ENCODE assay signal across 7 mouse cellular contexts in the genomic region with DNA sequence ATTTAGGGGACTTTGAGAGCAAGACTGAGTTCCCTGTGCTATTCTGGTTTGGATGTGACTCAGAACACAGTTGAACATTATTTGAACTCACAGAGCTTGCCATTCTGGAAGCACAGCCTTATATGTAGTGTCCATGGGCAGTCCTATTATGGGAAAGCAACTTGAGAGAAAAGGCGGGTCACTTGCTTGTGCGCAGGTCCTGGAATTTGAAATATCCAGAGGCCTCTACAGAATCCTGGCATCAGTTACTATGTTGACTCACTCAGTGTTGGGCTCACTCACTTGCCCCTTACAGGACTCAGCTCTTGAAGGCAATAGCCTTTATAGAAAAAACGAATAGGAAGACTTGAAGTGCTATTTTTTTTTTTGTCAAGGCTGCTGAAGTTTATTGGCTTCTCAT. TPM values are rescaled to one million over a fixed set of nuclear protein-coding genes. Genes with fewer than 3 reads are reported as not detected.
A peak's percentile ranks its signal among the peaks of the same experiment; 100 is the strongest.
DNase-seq lines count a peak whose midpoint lies in the region; ATAC-seq and TF ChIP-seq lines count a peak whose summit lies in the region.

Gene Dmd, plus strand, starts transcription at position 241 of the 400 bp plus-strand sequence.

- H3K79me2 ChIP-seq in heart, adult 2 months (replicated peaks; ENCODE audit: control insufficient read depth, insufficient read depth, low read length) = no peaks in the 10 kb centered on the region

- no peak within 1 kb of the TSS for H3K4me2 ChIP-seq in neural tube, embryonic 12.5 days (replicated peaks)

- ATAC-seq in neural tube, embryonic 12.5 days (ENCODE audit: low FRiP score, low read depth) = no peak

- no peak for TF ChIP-seq POLR2A in brain, embryonic 14.5 days (IDR thresholded peaks at IDR 0.05; ENCODE audit: borderline replicate concordance, extremely low read depth, insufficient read depth, insufficient read length, poor library complexity, severe bottlenecking)
- peak; percentile 58 for TF ChIP-seq POLR2A in heart, adult 2 months (IDR thresholded peaks at IDR 0.05; ENCODE audit: insufficient read depth, low read depth, low read length)

- H3K4me3 ChIP-seq in heart, adult 2 months = peak within 1 kb of the TSS; percentile 6
- H3K4me3 ChIP-seq in neural tube, embryonic 12.5 days = no peak within 1 kb of the TSS

- intact Hi-C loops in heart, adult 2 months (cut with DNase I) = no loop called here

- H3K9me3 ChIP-seq in neural tube, embryonic 12.5 days = no peaks in the 10 kb centered on the region

- no peak for DNase-seq in adrenal gland, adult 2 months
- no peak for DNase-seq in brain, embryonic 14.5 days (ENCODE audit: low read depth)
- DNase-seq in heart, adult 2 months = peak in 1 of 2 experiments; percentile 31
- DNase-seq in layer of hippocampus, postnatal 10 days (ENCODE audit: low spot score in 2 of 2) = no peak
- DNase-seq in embryo, embryonic 9.5 days (ENCODE audit: extremely low spot score) = no peak
- no peak for DNase-seq in cerebellum, adult 18-20 months

- H3K4me1 ChIP-seq in heart, adult 2 months (ENCODE audit: control insufficient read depth, insufficient read depth, low read length) = no peaks in the 10 kb centered on the region
- H3K4me1 ChIP-seq in neural tube, embryonic 12.5 days = no peaks in the 10 kb centered on the region

- no peaks in the 10 kb centered on the region for H3K27me3 ChIP-seq in heart, adult 2 months (ENCODE audit: control insufficient read depth, insufficient read depth, low read length)
- H3K27me3 ChIP-seq in neural tube, embryonic 12.5 days (replicated peaks) = no peaks in the 10 kb centered on the region

- TF ChIP-seq CTCF in brain, embryonic 14.5 days (IDR thresholded peaks at IDR 0.05; ENCODE audit: borderline replicate concordance, extremely low read depth, insufficient read depth, insufficient read length) = no peak
- TF ChIP-seq CTCF in heart, adult 2 months (IDR thresholded peaks at IDR 0.05) = peak; percentile 15; the same call in 1 of the 2 replicates

- H3K36me3 ChIP-seq in heart, adult 2 months (ENCODE audit: control insufficient read depth, insufficient read depth, low read length) = no peaks in the 10 kb centered on the region
- H3K36me3 ChIP-seq in neural tube, embryonic 12.5 days = no peaks in the 10 kb centered on the region

- 48% methylated on average over 3 of the region's 3 CpGs for WGBS in heart, adult 2 months
- 68% methylated on average over 3 of the region's 3 CpGs for WGBS in neural tube, embryonic 12.5 days

- no peak for TF ChIP-seq EP300 in heart, adult 2 months (IDR thresholded peaks at IDR 0.05; ENCODE audit: insufficient read depth, low read depth, low read length)

- peak within 1 kb of the TSS; percentile 80 for H3K27ac ChIP-seq in heart, adult 2 months
- H3K27ac ChIP-seq in neural tube, embryonic 12.5 days = no peak within 1 kb of the TSS

- no peak within 1 kb of the TSS for H3K9ac ChIP-seq in heart, adult 2 months (ENCODE audit: low read depth, low read length)
- H3K9ac ChIP-seq in neural tube, embryonic 12.5 days = no peak within 1 kb of the TSS

RNA-seq across cellular contexts. Expression of gene Dmd, which starts in this region (rescaled TPM):
- total RNA-seq in adrenal gland, adult 2 months (2021) = 10 to 100 TPM; 31.3 to 91.4 TPM
- polyA plus RNA-seq in adrenal gland, adult 2 months (2012; rRNA removed) = 9.3 and 22.7 TPM in 2 replicates
- polyA plus RNA-seq in brain, embryonic 14.5 days (2012; rRNA removed) = 18.4 and 24.7 TPM in 2 replicates
- 10 to 100 TPM; 68.9 to 79.1 TPM for total RNA-seq in heart, adult 2 months (2021)
- polyA plus RNA-seq in heart, adult 2 months (2012; rRNA removed) = 20.8 and 34.4 TPM in 2 replicates
- 10 to 100 TPM; 67.6 to 68.6 TPM for total RNA-seq in layer of hippocampus, postnatal 10 days (2021)
- polyA plus RNA-seq in neural tube, embryonic 12.5 days (2016; fragmentation: Nextera tagmentation; extraction: Ambion mirVana) = 18.1 and 21.3 TPM in 2 replicates
